Mouse (Mus musculus) erythroblast, embryonic 14.5 days (primary cell): Measurements from ENCODE around the gene Chrm3. TPM values are rescaled to one million over a fixed set of nuclear protein-coding genes. Genes with fewer than 3 reads are reported as not detected.

Experiments
- H3K27me3 ChIP-seq: 2 replicates; pipeline ENCODE4 v1.6.1; 2012; ENCODE audit warnings: inconsistent platforms; ENCODE audit not compliant: control insufficient read depth
- H3K36me3 ChIP-seq: 2 replicates; pipeline ENCODE4 v1.6.1; 2012; ENCODE audit warnings: mild to moderate bottlenecking, inconsistent platforms; ENCODE audit not compliant: control insufficient read depth
- H3K4me1 ChIP-seq: 2 replicates; pipeline ENCODE4 v1.6.1; 2012; ENCODE audit warnings: inconsistent platforms; ENCODE audit not compliant: control insufficient read depth
- H3K4me3 ChIP-seq: replicated peaks from 2 replicates; pipeline ENCODE3; 2012; ENCODE audit warnings: moderate library complexity, mild to moderate bottlenecking, inconsistent platforms
- H3K9me3 ChIP-seq: 2 replicates; pipeline ENCODE4 v1.6.1; 2012; ENCODE audit warnings: low read length, inconsistent platforms, mixed read lengths; ENCODE audit not compliant: control insufficient read depth
- GATA1 ChIP-seq: IDR thresholded peaks from 2 replicates; pipeline ENCODE4 v1.6.1; 2012; ENCODE audit warnings: low read length, inconsistent platforms, mixed read lengths
- TAL1 ChIP-seq: IDR thresholded peaks from 3 replicates; pipeline ENCODE4 v1.6.1; 2012; ENCODE audit warnings: low read length, inconsistent platforms, mixed read lengths
- polyA plus RNA-seq: library from polyadenylated mRNA; stranded (reverse); fragments of >175 nt; gene quantifications from 2 replicates; pipeline ENCODE4 v1.2.3, GENCODE M21; 2012

Gene Chrm3
- polyA plus RNA-seq, 1 experiment = not detected

DNA sequence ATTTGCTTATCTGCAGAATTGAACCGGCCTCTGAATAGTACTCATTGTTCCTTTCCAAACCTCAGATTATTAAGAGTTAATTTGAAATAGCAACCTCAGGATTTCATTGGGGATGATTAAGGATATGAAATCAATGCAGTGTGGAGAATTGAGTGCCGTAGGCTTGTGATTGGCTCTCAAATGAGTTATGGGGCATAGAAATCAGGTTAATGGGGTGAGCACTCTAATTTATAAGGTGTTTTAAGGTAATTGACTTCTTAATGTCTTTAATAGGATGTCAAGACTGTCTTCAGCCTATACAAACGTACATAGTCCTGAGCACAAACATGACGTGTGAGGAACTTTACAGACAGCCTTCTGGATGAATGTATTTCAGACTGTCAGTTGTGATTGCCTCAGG is 427.9 kb downstream of the Chrm3 start:
- Histone ChIP-seq H3K9me3 (no peaks in the 10 kb centered on the region), H3K4me1 (no peaks in the 10 kb centered on the region), H3K4me3 (no peak overlapping the region), H3K36me3 (no peaks in the 10 kb centered on the region), H3K27me3 (no peaks in the 10 kb centered on the region)
- no peak for TF ChIP-seq TAL1
- no peak for TF ChIP-seq GATA1

DNA sequence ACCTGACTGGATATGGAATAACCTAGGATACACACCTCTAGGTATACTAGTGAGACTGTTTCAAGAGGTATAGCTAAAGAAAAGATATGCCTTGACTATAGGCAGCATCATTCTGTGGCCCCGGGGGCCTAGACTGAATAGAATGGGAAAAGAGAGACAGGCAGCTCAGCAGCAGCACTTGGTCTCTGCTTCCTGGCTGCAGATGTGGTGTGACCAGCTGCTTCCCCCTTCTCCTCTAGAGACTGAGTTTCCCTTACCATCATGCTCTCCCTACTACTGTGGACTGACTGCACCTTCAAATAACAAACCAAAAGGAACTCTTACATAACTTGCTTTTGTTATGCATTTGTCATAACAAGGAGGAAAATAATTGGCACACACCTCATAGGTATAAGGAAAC is 430.0 kb downstream of the Chrm3 start:
- TF ChIP-seq GATA1 = no peak
- TF ChIP-seq TAL1 = no peak
- no peaks in the 10 kb centered on the region for H3K27me3 ChIP-seq
- H3K36me3 ChIP-seq = no peaks in the 10 kb centered on the region
- H3K4me3 ChIP-seq = no peak overlapping the region
- H3K9me3 ChIP-seq = no peaks in the 10 kb centered on the region
- no peaks in the 10 kb centered on the region for H3K4me1 ChIP-seq

DNA sequence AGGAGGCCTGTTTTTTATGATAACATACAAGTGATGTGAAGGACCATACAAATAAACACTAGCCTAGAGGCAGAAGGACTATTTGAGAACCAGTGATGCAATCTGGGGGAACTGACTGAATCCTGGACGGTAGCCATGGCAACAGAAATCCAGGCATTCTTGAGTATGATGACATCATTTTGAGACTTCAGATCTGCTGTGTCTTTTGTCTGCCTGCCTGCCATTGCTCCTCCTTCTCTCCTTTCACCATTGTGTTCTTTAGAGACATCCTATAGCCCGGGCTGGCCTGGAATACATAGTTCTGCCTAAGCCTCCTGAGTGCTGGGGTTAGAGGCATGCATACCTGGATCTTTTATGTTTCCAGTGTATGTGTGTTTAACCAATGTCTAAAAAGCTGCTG is 430.7 kb downstream of the Chrm3 start:
- no peaks in the 10 kb centered on the region for H3K9me3 ChIP-seq
- no peaks in the 10 kb centered on the region for H3K4me1 ChIP-seq
- H3K27me3 ChIP-seq = no peaks in the 10 kb centered on the region
- TF ChIP-seq TAL1 (no peak), GATA1 (no peak)
- H3K36me3 ChIP-seq = no peaks in the 10 kb centered on the region
- H3K4me3 ChIP-seq = no peak overlapping the region

DNA sequence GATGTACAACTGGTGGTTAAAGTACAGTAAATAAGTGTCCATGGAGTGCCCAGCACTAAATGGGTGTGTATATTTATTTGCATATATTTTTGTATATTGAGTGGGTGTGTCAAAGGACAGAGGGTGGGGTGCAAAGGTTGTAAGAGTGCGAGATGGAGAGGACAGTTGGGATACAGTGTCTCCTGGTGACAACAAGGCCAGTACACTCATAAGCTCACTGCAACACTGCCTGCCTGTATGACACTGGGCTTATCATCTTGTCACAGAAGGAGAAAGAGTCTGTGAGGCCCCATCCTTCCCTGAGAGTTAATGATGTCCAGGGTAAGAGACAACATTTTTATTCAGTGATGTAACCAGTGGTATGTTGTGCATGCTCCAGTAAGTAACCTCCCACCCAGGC is 439.5 kb downstream of the Chrm3 start:
- TF ChIP-seq GATA1 (no peak), TAL1 (no peak)
- Histone ChIP-seq H3K27me3 (no peaks in the 10 kb centered on the region), H3K4me1 (no peaks in the 10 kb centered on the region), H3K36me3 (no peaks in the 10 kb centered on the region), H3K4me3 (no peak overlapping the region), H3K9me3 (no peaks in the 10 kb centered on the region)

DNA sequence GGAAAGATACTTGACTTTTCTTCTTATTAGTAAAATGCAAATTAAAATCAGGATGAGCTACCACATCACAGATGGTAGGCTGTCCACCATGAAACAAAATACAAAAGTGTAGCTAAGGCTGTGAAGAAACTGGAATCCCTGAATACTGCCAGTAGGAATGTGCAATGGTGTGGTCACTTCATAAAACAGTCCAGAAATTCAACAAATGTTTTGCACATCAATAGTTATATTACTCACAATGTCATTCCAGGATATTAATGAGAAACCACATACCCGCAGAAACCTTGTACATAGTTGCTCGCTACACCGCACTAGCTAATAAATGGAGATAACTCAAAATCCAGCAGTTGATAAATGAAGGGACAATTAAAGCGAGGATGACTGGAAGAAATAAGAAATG is 447.9 kb downstream of the Chrm3 start:
- Histone ChIP-seq H3K36me3 (no peaks in the 10 kb centered on the region), H3K27me3 (no peaks in the 10 kb centered on the region), H3K4me1 (no peaks in the 10 kb centered on the region), H3K9me3 (no peaks in the 10 kb centered on the region), H3K4me3 (no peak overlapping the region)
- no peak for TF ChIP-seq GATA1
- no peak for TF ChIP-seq TAL1

DNA sequence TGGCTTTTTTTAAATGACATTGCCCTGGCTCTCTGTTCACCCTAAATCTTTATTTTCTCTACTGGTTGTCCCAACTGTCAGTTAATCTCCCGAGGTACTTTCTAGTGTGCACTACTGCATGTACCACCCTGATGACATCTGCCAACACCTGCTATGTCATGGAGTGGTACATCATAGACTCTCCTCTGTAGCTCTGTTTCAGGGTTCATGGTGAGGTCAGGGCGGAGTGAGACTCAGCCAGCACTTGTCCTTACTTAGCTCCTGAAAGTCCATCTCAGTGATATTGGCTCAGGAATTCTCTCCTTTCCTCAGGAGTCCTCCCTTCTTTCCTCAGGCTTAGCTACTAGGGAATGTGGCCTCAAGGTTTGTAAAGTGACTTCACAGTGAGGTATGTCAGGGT is 451.9 kb downstream of the Chrm3 start:
- Histone ChIP-seq H3K9me3 (no peaks in the 10 kb centered on the region), H3K4me3 (no peak overlapping the region), H3K36me3 (no peaks in the 10 kb centered on the region), H3K27me3 (no peaks in the 10 kb centered on the region), H3K4me1 (no peaks in the 10 kb centered on the region)
- TF ChIP-seq TAL1 (no peak), GATA1 (no peak)

DNA sequence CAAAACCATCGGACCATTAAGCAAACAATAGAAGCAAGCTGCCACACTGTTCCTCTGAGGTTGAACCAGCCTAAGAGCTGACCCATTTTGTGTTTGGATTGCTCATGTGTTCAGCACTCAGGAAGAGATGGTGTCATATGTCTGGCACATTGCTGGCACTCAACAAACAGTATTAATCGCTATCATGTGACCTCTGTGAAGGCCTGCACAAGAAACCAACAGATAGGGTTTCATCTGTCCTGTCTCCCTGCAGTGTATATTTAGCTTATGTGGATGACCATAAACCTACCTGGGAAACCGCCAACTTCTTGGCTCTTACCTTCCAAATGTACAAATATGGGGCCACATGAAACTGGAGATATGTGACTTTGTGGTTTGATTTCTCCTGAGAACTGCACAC is 453.4 kb downstream of the Chrm3 start:
- H3K4me3 ChIP-seq = no peak overlapping the region
- H3K4me1 ChIP-seq = no peaks in the 10 kb centered on the region
- H3K36me3 ChIP-seq = no peaks in the 10 kb centered on the region
- no peaks in the 10 kb centered on the region for H3K27me3 ChIP-seq
- no peaks in the 10 kb centered on the region for H3K9me3 ChIP-seq
- TF ChIP-seq TAL1 (no peak), GATA1 (no peak)

DNA sequence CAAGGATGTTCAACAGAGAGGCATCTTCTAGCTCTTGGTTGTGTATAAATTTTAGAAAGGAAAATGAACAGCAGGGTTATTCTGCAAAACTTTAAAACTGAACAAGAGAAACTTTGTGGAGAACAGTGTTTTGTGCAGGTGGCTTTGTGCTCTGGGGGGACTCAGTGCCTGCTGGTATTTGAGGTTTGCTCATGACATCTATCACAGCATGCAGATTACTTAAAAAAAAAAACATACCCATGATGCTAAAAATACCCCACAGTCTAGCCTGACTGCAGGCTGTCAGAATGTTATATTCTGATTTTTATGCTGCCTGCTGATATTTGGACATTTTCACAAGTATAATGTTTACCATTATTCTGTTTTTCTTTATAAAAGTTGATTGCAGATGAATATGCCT is 456.2 kb downstream of the Chrm3 start:
- Histone ChIP-seq H3K27me3 (no peaks in the 10 kb centered on the region), H3K36me3 (no peaks in the 10 kb centered on the region), H3K4me1 (no peaks in the 10 kb centered on the region), H3K4me3 (no peak overlapping the region), H3K9me3 (no peaks in the 10 kb centered on the region)
- TF ChIP-seq GATA1 (no peak), TAL1 (no peak)

DNA sequence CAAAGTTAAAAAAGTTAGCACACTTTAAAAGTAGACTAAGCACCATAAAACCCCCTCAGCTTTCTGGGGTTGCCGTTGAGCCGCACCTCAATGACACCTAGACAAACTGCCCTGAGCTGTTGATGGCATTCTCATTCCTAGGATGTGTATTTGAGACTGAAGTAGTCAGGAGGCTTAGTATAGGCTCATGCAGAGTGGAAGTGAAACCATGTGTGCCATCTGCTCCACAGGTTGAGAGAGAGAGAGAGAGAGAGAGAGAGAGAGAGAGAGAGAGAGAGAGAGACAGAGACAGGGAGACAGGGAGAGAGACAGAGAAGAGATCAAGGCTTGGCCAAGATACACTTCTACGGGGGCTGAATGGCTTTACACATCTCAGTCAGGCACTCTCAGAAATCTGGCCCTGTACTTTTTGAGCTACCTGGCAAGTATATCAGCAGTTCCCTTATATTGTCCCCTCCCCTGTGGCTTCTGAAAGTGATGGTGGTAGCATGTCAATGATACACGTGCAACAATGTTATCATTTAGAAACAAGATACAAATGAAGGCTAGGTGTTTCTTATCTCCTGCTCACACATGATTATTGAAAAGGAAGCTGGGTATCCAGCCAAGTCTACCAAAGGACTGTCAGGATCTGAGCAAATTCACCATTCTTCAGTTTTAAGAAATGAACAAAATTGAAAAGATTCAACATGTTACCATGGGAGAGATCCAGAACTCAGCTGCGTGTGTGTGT is 459.8 kb downstream of the Chrm3 start:
- Histone ChIP-seq H3K4me3 (no peak overlapping the region), H3K4me1 (no peaks in the 10 kb centered on the region), H3K27me3 (no peaks in the 10 kb centered on the region), H3K9me3 (no peaks in the 10 kb centered on the region), H3K36me3 (no peaks in the 10 kb centered on the region)
- TF ChIP-seq TAL1 = no peak
- TF ChIP-seq GATA1 = no peak

DNA sequence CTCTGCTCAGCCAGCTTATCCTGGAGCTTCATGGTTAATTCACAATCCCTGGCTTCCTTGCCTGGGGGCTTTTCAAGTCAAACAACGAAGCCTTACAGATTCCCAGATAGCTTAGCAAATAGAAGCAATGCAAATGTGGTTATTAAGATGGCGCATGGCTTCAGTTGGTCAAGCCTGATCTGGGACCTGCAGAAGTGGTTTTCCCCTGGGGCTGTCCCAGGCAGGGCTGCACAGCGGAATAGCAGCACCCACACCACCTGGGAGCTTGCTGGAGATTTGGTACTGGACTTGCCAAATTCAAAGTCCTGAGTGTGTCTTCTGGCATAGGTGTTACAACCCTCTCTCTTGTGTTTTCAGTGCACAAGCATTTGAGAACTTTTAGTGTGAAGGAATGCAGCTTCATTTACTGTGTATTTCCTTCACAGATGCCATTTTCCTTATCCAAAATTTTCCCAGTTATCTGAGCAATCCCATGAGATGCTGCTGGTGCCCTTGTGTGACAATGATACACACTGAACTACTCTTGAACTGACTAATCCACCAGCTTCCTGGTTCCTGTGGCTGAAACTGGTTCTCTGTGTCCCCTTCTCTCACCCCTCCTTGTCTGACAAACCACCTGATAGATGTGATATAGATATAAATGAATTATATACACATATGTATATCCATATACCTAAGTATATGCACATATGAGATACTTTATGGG is 461.8 kb downstream of the Chrm3 start:
- Histone ChIP-seq H3K9me3 (no peaks in the 10 kb centered on the region), H3K27me3 (no peaks in the 10 kb centered on the region), H3K36me3 (no peaks in the 10 kb centered on the region), H3K4me3 (no peak overlapping the region), H3K4me1 (no peaks in the 10 kb centered on the region)
- no peak for TF ChIP-seq TAL1
- no peak for TF ChIP-seq GATA1
